In the genomic region with DNA sequence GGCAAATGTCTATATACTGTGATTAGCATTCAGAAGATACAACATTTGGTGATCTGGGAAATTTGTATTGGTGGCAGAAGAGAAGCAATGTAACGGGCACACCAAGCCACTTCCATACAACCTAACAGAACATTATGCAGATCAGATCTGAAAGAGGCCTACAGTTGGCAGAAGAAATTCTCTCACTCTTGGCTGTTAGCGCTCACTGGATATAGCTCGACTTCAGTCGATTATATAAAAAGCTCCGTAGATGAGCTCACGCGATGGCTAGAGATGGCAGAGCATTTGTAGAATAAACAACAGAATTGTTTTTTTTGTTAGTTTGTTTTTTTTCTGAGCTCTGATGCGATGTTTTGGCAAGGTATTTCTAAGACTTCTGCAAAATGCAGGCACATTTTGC, we compare ENCODE assay signal across 9 mouse cellular contexts. TPM values are rescaled to one million over a fixed set of nuclear protein-coding genes. Genes with fewer than 3 reads are reported as not detected.
DNase-seq lines count a peak whose midpoint lies in the region; ATAC-seq and TF ChIP-seq lines count a peak whose summit lies in the region.
"Had no signal": no experiment of that assay in that cellular context is flagged by ENCODE, and none has a peak within 500 bp of the region (broad histone marks: within the 10 kb centered on the region; RNA-seq: fewer than 3 reads in every experiment).

No protein-coding gene starts in this region.

- H3K9ac ChIP-seq in lung, postnatal 0 days (replicated peaks; ENCODE audit: low read depth): no peak overlapping the region
- peak overlapping the region; percentile 82 for H3K9ac ChIP-seq in forebrain, embryonic 11.5 days (ENCODE audit: low read length)
- H3K9ac ChIP-seq in limb, embryonic 14.5 days (ENCODE audit: low read depth, low read length, severe bottlenecking): peak overlapping the region; percentile 68
- H3K9ac ChIP-seq in stomach, embryonic 16.5 days (ENCODE audit: low read length): peak overlapping the region; percentile 83

- H3K27ac ChIP-seq in lung, postnatal 0 days (ENCODE audit: low read length): no peak overlapping the region
- H3K27ac ChIP-seq in forebrain, embryonic 11.5 days (ENCODE audit: low read depth, low read length): no peak overlapping the region
- H3K27ac ChIP-seq in limb, embryonic 14.5 days (replicated peaks; ENCODE audit: low read depth, low read length): no peak overlapping the region
- no peak overlapping the region for H3K27ac ChIP-seq in stomach, embryonic 16.5 days (ENCODE audit: low read length)

- TF ChIP-seq POLR2A in limb, embryonic 14.5 days (IDR thresholded peaks at IDR 0.05; ENCODE audit: borderline replicate concordance, extremely low read depth, insufficient read depth, insufficient read length): no peak

- H3K4me2 ChIP-seq in lung, postnatal 0 days (replicated peaks; ENCODE audit: low read depth, low read length): peak overlapping the region; percentile 66
- H3K4me2 ChIP-seq in forebrain, embryonic 11.5 days (ENCODE audit: low read depth, low read length, severe bottlenecking): peak overlapping the region; percentile 74
- peak overlapping the region; percentile 50 for H3K4me2 ChIP-seq in limb, embryonic 14.5 days (replicated peaks; ENCODE audit: low read depth, low read length, severe bottlenecking)
- peak overlapping the region; percentile 82 for H3K4me2 ChIP-seq in stomach, embryonic 16.5 days (ENCODE audit: low read depth, low read length)

- peak overlapping the region; percentile 72; the same call in 1 of the 2 replicates for H3K4me3 ChIP-seq in lung, postnatal 0 days (ENCODE audit: low read depth, low read length)
- peak overlapping the region; percentile 74 for H3K4me3 ChIP-seq in forebrain, embryonic 11.5 days (ENCODE audit: low read depth, low read length)
- H3K4me3 ChIP-seq in limb, embryonic 14.5 days (replicated peaks; ENCODE audit: low read length): peak overlapping the region; percentile 82
- peak overlapping the region; percentile 73 for H3K4me3 ChIP-seq in stomach, embryonic 16.5 days (replicated peaks; ENCODE audit: low read length)

- no peak for DNase-seq in lung, postnatal 0 days (ENCODE audit: low spot score)
- no peak for DNase-seq in lung, adult 18-20 months
- DNase-seq in forebrain, embryonic 11.5 days (ENCODE audit: low spot score): no peak
- no peak for DNase-seq in limb, embryonic 14.5 days (ENCODE audit: low spot score)
- DNase-seq in Muller cell, postnatal 12 days (ENCODE audit: inconsistent ontology term): no peak
- DNase-seq in left cerebral cortex, adult 9 months (ENCODE audit: low spot score in 2 of 2): no peak
- DNase-seq: adrenal gland, postnatal 36 days; retina, postnatal 1 day had no signal

- no peak for TF ChIP-seq CTCF in lung, postnatal 0 days (IDR thresholded peaks at IDR 0.05)

- no peaks in the 10 kb centered on the region for H3K27me3 ChIP-seq in lung, postnatal 0 days (replicated peaks; ENCODE audit: insufficient read depth, low read length)
- no peaks in the 10 kb centered on the region for H3K27me3 ChIP-seq in forebrain, embryonic 11.5 days (ENCODE audit: control insufficient read depth, insufficient read depth, low read length)
- H3K27me3 ChIP-seq in limb, embryonic 14.5 days (ENCODE audit: control insufficient read depth, insufficient read depth, low read length): no peaks in the 10 kb centered on the region
- H3K27me3 ChIP-seq in stomach, embryonic 16.5 days (ENCODE audit: control insufficient read depth, insufficient read depth, low read length): no peaks in the 10 kb centered on the region

- H3K9me3 ChIP-seq in lung, postnatal 0 days (ENCODE audit: low read length): no peaks in the 10 kb centered on the region
- no peaks in the 10 kb centered on the region for H3K9me3 ChIP-seq in forebrain, embryonic 11.5 days (ENCODE audit: control insufficient read depth, low read length)
- H3K9me3 ChIP-seq in limb, embryonic 14.5 days (ENCODE audit: control insufficient read depth, low read length): no peaks in the 10 kb centered on the region
- no peaks in the 10 kb centered on the region for H3K9me3 ChIP-seq in stomach, embryonic 16.5 days (replicated peaks; ENCODE audit: control insufficient read depth, low read length)

- 45% methylated on average over 8 of the region's 8 CpGs for WGBS in lung, postnatal 0 days
- WGBS in forebrain, embryonic 11.5 days: 73% methylated on average over 8 of the region's 8 CpGs
- 69% methylated on average over 8 of the region's 8 CpGs for whole genome bisulfite sequencing in limb, embryonic 14.5 days
- WGBS in stomach, embryonic 16.5 days: 52% methylated on average over 8 of the region's 8 CpGs

- peaks cover 14% of the 10 kb centered on the region; the same call in 1 of the 2 replicates for H3K36me3 ChIP-seq in lung, postnatal 0 days (ENCODE audit: insufficient read depth, low read length)
- peaks cover 17% of the 10 kb centered on the region for H3K36me3 ChIP-seq in forebrain, embryonic 11.5 days (ENCODE audit: control insufficient read depth, insufficient read depth, low read length)
- H3K36me3 ChIP-seq in limb, embryonic 14.5 days (ENCODE audit: control insufficient read depth, insufficient read depth, low read length): peaks cover 57% of the 10 kb centered on the region
- H3K36me3 ChIP-seq in stomach, embryonic 16.5 days (ENCODE audit: control insufficient read depth, insufficient read depth, low read length): peaks cover 5% of the 10 kb centered on the region; the same call in 1 of the 2 replicates

- no peaks in the 10 kb centered on the region for H3K4me1 ChIP-seq in lung, postnatal 0 days (ENCODE audit: insufficient read depth, low read depth, low read length)
- H3K4me1 ChIP-seq in forebrain, embryonic 11.5 days (replicated peaks; ENCODE audit: control insufficient read depth, insufficient read depth, low read length): no peaks in the 10 kb centered on the region; the same call in 1 of the 2 replicates
- 0 out of 2 replicates have a peak, but pooled peaks cover 3% of the 10 kb centered on the region for H3K4me1 ChIP-seq in limb, embryonic 14.5 days (ENCODE audit: control insufficient read depth, insufficient read depth, low read length)
- H3K4me1 ChIP-seq in stomach, embryonic 16.5 days (ENCODE audit: control insufficient read depth, insufficient read depth, low read length): peaks cover 7% of the 10 kb centered on the region

- ATAC-seq in lung, postnatal 0 days: no peak
- no peak for ATAC-seq in forebrain, embryonic 11.5 days (replicated peaks; ENCODE audit: low FRiP score)
- ATAC-seq in limb, embryonic 14.5 days (ENCODE audit: low FRiP score, low read depth): no peak
- no peak for ATAC-seq in stomach, embryonic 16.5 days (ENCODE audit: insufficient read depth, low FRiP score)

- no peak for TF ChIP-seq EP300 in lung, postnatal 0 days (IDR thresholded peaks at IDR 0.05)

RNA-seq across cellular contexts. Expression of a gene that starts 0.8 kb away (rescaled TPM):
- polyA plus RNA-seq in lung, postnatal 0 days (2015; fragmentation: Nextera tagmentation; extraction: Ambion mirVana): 2.4 and 2.8 TPM in 2 replicates
- polyA plus RNA-seq in forebrain, embryonic 11.5 days (2014; fragmentation: Nextera tagmentation; extraction: Ambion mirVana): 13.5 and 16.4 TPM in 2 replicates
- 11.4 and 12.2 TPM in 2 replicates for polyA plus RNA-seq in limb, embryonic 14.5 days (2012; rRNA removed)
- 6.1 and 6.8 TPM in 2 replicates for polyA plus RNA-seq in limb, embryonic 14.5 days (2014; fragmentation: Nextera tagmentation; extraction: Ambion mirVana)
- polyA plus RNA-seq in stomach, embryonic 16.5 days (2015; fragmentation: Nextera tagmentation; extraction: Ambion mirVana): 7.5 and 8.3 TPM in 2 replicates

RNA-seq across cellular contexts. Expression of a gene that starts 19.8 kb away (rescaled TPM):
- 67.8 and 70.5 TPM in 2 replicates for polyA plus RNA-seq in lung, postnatal 0 days (2015; fragmentation: Nextera tagmentation; extraction: Ambion mirVana)
- polyA plus RNA-seq in forebrain, embryonic 11.5 days (2014; fragmentation: Nextera tagmentation; extraction: Ambion mirVana): 261 and 263 TPM in 2 replicates
- 99.2 and 124 TPM in 2 replicates for polyA plus RNA-seq in limb, embryonic 14.5 days (2012; rRNA removed)
- polyA plus RNA-seq in limb, embryonic 14.5 days (2014; fragmentation: Nextera tagmentation; extraction: Ambion mirVana): 204 and 207 TPM in 2 replicates
- polyA plus RNA-seq in stomach, embryonic 16.5 days (2015; fragmentation: Nextera tagmentation; extraction: Ambion mirVana): 173 and 181 TPM in 2 replicates

RNA-seq across cellular contexts. Expression of a gene that starts 19.9 kb away (rescaled TPM):
- 13.3 and 17.5 TPM in 2 replicates for polyA plus RNA-seq in lung, postnatal 0 days (2015; fragmentation: Nextera tagmentation; extraction: Ambion mirVana)
- polyA plus RNA-seq in forebrain, embryonic 11.5 days (2014; fragmentation: Nextera tagmentation; extraction: Ambion mirVana): 33.6 and 33.9 TPM in 2 replicates
- 14.9 and 16.5 TPM in 2 replicates for polyA plus RNA-seq in limb, embryonic 14.5 days (2012; rRNA removed)
- 17.5 and 21.5 TPM in 2 replicates for polyA plus RNA-seq in limb, embryonic 14.5 days (2014; fragmentation: Nextera tagmentation; extraction: Ambion mirVana)
- polyA plus RNA-seq in stomach, embryonic 16.5 days (2015; fragmentation: Nextera tagmentation; extraction: Ambion mirVana): 20.4 and 20.5 TPM in 2 replicates

RNA-seq across cellular contexts. Expression of a gene that starts 23.6 kb away (rescaled TPM):
- polyA plus RNA-seq in lung, postnatal 0 days (2015; fragmentation: Nextera tagmentation; extraction: Ambion mirVana): 0.24 TPM in 1 of 2 replicates, not detected in the other
- polyA plus RNA-seq in forebrain, embryonic 11.5 days (2014; fragmentation: Nextera tagmentation; extraction: Ambion mirVana): 0.97 and 1.0 TPM in 2 replicates
- polyA plus RNA-seq in limb, embryonic 14.5 days (2012; rRNA removed): 0.22 and 0.34 TPM in 2 replicates
- polyA plus RNA-seq in limb, embryonic 14.5 days (2014; fragmentation: Nextera tagmentation; extraction: Ambion mirVana): 0.43 and 0.72 TPM in 2 replicates
- polyA plus RNA-seq in stomach, embryonic 16.5 days (2015; fragmentation: Nextera tagmentation; extraction: Ambion mirVana): 0.50 and 0.57 TPM in 2 replicates

RNA-seq across cellular contexts. Expression of a gene that starts 50.8 kb away (rescaled TPM):
- polyA plus RNA-seq in lung, postnatal 0 days (2015; fragmentation: Nextera tagmentation; extraction: Ambion mirVana): 287 and 320 TPM in 2 replicates
- 272 and 278 TPM in 2 replicates for polyA plus RNA-seq in forebrain, embryonic 11.5 days (2014; fragmentation: Nextera tagmentation; extraction: Ambion mirVana)
- 55.6 and 56.6 TPM in 2 replicates for polyA plus RNA-seq in limb, embryonic 14.5 days (2012; rRNA removed)
- 148 and 163 TPM in 2 replicates for polyA plus RNA-seq in limb, embryonic 14.5 days (2014; fragmentation: Nextera tagmentation; extraction: Ambion mirVana)
- polyA plus RNA-seq in stomach, embryonic 16.5 days (2015; fragmentation: Nextera tagmentation; extraction: Ambion mirVana): 186 and 199 TPM in 2 replicates
